Mouse (Mus musculus) bone marrow, adult 2 months (tissue): ENCODE measurements around the gene Itpk1.

Source experiments
- CTCF ChIP-seq: fragments of 200-500 bp; IDR thresholded peaks from 2 replicates; pipeline ENCODE4 v1.5.1; 2011; ENCODE audit warnings: low read length, control low read depth; ENCODE audit not compliant: control insufficient read depth, insufficient read depth
- POLR2A ChIP-seq: fragments of 200-500 bp; IDR thresholded peaks from 2 replicates; pipeline ENCODE4 v1.6.1; 2011; ENCODE audit warnings: low read depth, mild to moderate bottlenecking, control low read depth, low read length, borderline replicate concordance; ENCODE audit not compliant: control insufficient read depth

GRCm38 (mm10) chr12:102670848-102671247 lies 33.9 kb downstream of the Itpk1 start:
- TF ChIP-seq CTCF, result no peak
- TF ChIP-seq POLR2A, result no peak
